Mouse (Mus musculus) liver, adult 2 months (tissue): ENCODE measurements around the gene Smyd1.

Experiments used
- CTCF ChIP-seq: fragments of 200-500 bp; IDR thresholded peaks from 2 replicates; pipeline ENCODE4 v1.5.1; 2011; ENCODE audit warnings: low read depth, low read length, control low read depth
- POLR2A ChIP-seq: fragments of 200-500 bp; IDR thresholded peaks from 2 replicates; pipeline ENCODE4 v1.6.1; 2011; ENCODE audit warnings: low read length, control low read depth; ENCODE audit not compliant: insufficient read depth; ENCODE audit errors: extremely low read depth

DNA sequence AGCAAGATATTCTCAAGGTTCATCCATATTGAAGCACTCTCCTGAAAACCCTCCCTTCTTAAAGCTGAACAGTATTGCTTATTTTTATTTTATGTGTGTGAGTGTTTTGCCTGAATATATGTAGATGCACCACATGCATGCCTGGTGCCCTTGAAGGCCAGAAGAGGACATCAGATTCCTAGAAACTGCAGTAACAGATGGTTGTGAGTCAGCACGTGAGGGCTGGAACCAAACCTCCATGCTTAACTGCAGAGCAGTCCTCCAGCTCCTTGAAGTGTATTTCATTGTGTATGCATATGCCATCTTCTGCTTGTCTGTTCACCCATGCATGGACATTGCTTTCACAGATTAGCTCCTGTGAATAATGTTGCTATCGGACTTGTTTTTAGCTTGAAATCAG lies 42.0 kb upstream of the Smyd1 start:
- no peak for TF ChIP-seq CTCF
- no peak for TF ChIP-seq POLR2A
